Mouse (Mus musculus) kidney, postnatal 36 days (tissue): ENCODE data around the gene Cntd1.

Experiments used
- DNase-seq, 2 experiments: peaks; one replicate each; pipeline ENCODE4 v3.0.0; 2021 to 2022; ENCODE audit warnings: mixed read lengths in 2 of 2

Cntd1 gene

GRCm38 (mm10) chr11:101334023-101334422 is 55.2 kb downstream of the Cntd1 start:
- DNase-seq: no peak

- no peak for DNase-seq
Observed at GRCm38 (mm10) chr11:101334516-101334915, 55.7 kb downstream of the Cntd1 start.

GRCm38 (mm10) chr11:101335685-101336084 is 56.9 kb downstream of the Cntd1 start:
- DNase-seq: peak; percentile 60 to 83

- no peak for DNase-seq
Observed at GRCm38 (mm10) chr11:101338123-101338760, 59.4 kb downstream of the Cntd1 start.
